ENCODE assay signal across 12 mouse cellular contexts in the genomic region with DNA sequence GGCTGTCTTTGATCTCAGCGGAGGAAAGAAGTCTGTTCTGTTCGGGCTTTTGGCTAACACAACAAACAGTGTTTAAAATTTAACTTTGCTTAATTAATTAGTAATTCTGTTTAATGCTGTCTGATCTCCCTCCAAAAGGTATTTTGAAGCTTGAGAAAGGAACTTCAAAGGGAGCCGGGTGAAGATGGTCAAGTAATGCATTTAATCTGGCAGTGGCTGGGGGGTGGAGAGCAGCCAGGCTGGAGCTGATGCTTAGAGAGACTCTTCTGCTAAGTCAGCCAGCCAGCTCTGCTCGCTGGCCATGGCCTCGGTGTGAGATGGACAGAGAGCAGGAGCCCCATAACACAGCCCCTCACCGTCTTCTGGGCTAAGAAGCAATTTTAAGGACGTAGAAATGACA. TPM values are rescaled to one million over a fixed set of nuclear protein-coding genes. Genes with fewer than 3 reads are reported as not detected.
DNase-seq lines count a peak whose midpoint lies in the region; ATAC-seq lines count a peak whose summit lies in the region.
"Had no signal": no experiment of that assay in that cellular context is flagged by ENCODE, and none has a peak within 500 bp of the region (broad histone marks: within the 10 kb centered on the region; RNA-seq: fewer than 3 reads in every experiment).

No protein-coding gene starts in this region.

- no peak overlapping the region for H3K4me3 ChIP-seq in hindbrain, embryonic 12.5 days
- no peak overlapping the region for H3K4me3 ChIP-seq in hindbrain, embryonic 14.5 days (replicated peaks; ENCODE audit: low read length)
- H3K4me3 ChIP-seq: midbrain, embryonic 12.5 days had no signal

- H3K4me2 ChIP-seq in hindbrain, embryonic 12.5 days (replicated peaks), result no peak overlapping the region
- no peak overlapping the region for H3K4me2 ChIP-seq in hindbrain, embryonic 14.5 days (replicated peaks)
- H3K4me2 ChIP-seq: heart, embryonic 11.5 days; midbrain, embryonic 12.5 days had no signal

- no peak for ATAC-seq in hindbrain, embryonic 12.5 days (ENCODE audit: low FRiP score)
- ATAC-seq in hindbrain, embryonic 14.5 days (ENCODE audit: low FRiP score), result no peak
- no peak for ATAC-seq in megakaryocyte progenitor cell, adult 5-6 weeks (replicated peaks; ENCODE audit: poor library complexity)

- no peaks in the 10 kb centered on the region for H3K27me3 ChIP-seq in hindbrain, embryonic 12.5 days
- H3K27me3 ChIP-seq in hindbrain, embryonic 14.5 days (ENCODE audit: control insufficient read depth, insufficient read depth, low read length), result no peaks in the 10 kb centered on the region
- H3K27me3 ChIP-seq: midbrain, embryonic 12.5 days had no signal

- H3K4me1 ChIP-seq in hindbrain, embryonic 12.5 days, result peaks cover 27% of the 10 kb centered on the region
- H3K4me1 ChIP-seq in hindbrain, embryonic 14.5 days (replicated peaks; ENCODE audit: control insufficient read depth, insufficient read depth, low read length), result peaks cover 26% of the 10 kb centered on the region; the same call in 1 of the 2 replicates

- H3K36me3 ChIP-seq in hindbrain, embryonic 12.5 days, result peaks cover 13% of the 10 kb centered on the region
- H3K36me3 ChIP-seq in hindbrain, embryonic 14.5 days (replicated peaks; ENCODE audit: control insufficient read depth, insufficient read depth), result no peaks in the 10 kb centered on the region

- H3K27ac ChIP-seq in hindbrain, embryonic 12.5 days, result 0 out of 2 replicates have a peak overlapping the region, but pooled peaks have one; percentile 4
- no peak overlapping the region for H3K27ac ChIP-seq in hindbrain, embryonic 14.5 days

- DNase-seq in hindbrain, embryonic 14.5 days (ENCODE audit: low spot score), result no peak
- DNase-seq in urinary bladder, postnatal 14 days (ENCODE audit: low spot score), result peak; percentile 33
- DNase-seq in urinary bladder, postnatal 10 days (ENCODE audit: low spot score), result no peak
- DNase-seq in kidney, postnatal 14 days, result peak; percentile 64
- no peak for DNase-seq in cerebellum, postnatal 14 days
- no peak for DNase-seq in urinary bladder, postnatal 25 days (ENCODE audit: low spot score)
- DNase-seq: adrenal gland, postnatal 36 days; liver had no signal

- WGBS in hindbrain, embryonic 12.5 days, result 45% methylated on average over 7 of the region's 7 CpGs
- WGBS in hindbrain, embryonic 14.5 days, result 44% methylated on average over 7 of the region's 7 CpGs

- H3K9me3 ChIP-seq in hindbrain, embryonic 12.5 days (replicated peaks), result no peaks in the 10 kb centered on the region
- H3K9me3 ChIP-seq in hindbrain, embryonic 14.5 days (ENCODE audit: control insufficient read depth, low read length), result no peaks in the 10 kb centered on the region
- H3K9me3 ChIP-seq: midbrain, embryonic 12.5 days had no signal

- no peak overlapping the region for H3K9ac ChIP-seq in hindbrain, embryonic 12.5 days
- H3K9ac ChIP-seq in hindbrain, embryonic 14.5 days, result no peak overlapping the region
- H3K9ac ChIP-seq: midbrain, embryonic 12.5 days had no signal

RNA-seq across cellular contexts. Expression of gene Snx20, which starts 56.7 kb away (rescaled TPM):
- polyA plus RNA-seq in hindbrain, embryonic 12.5 days (2016; fragmentation: Nextera tagmentation; extraction: Ambion mirVana), result 1.5 and 1.7 TPM in 2 replicates
- 1.4 and 1.7 TPM in 2 replicates for polyA plus RNA-seq in hindbrain, embryonic 14.5 days (2014; fragmentation: Nextera tagmentation; extraction: Ambion mirVana)
- 14.2 and 17.2 TPM in 2 replicates for total RNA-seq in megakaryocyte progenitor cell, adult 5-6 weeks (2015)
- total RNA-seq in megakaryocyte progenitor cell, adult 5-6 weeks (2017), result 12.5 and 18.7 TPM in 2 replicates

RNA-seq across cellular contexts. Expression of gene Nkd1, which starts 58.1 kb away (rescaled TPM):
- polyA plus RNA-seq in hindbrain, embryonic 12.5 days (2016; fragmentation: Nextera tagmentation; extraction: Ambion mirVana), result 106 and 111 TPM in 2 replicates
- polyA plus RNA-seq in hindbrain, embryonic 14.5 days (2014; fragmentation: Nextera tagmentation; extraction: Ambion mirVana), result 45.3 and 57.6 TPM in 2 replicates
- total RNA-seq in megakaryocyte progenitor cell, adult 5-6 weeks (2015), result not detected in 2 replicates
- 0.17 and 0.54 TPM in 2 replicates for total RNA-seq in megakaryocyte progenitor cell, adult 5-6 weeks (2017)

Comparison
In these comparisons a context has a peak if more than half of its experiments do, and no peak if none do; other contexts are left out.
1. DNase-seq: peak in urinary bladder, postnatal 14 days (single experiment) and kidney, postnatal 14 days (single experiment); none in hindbrain, embryonic 14.5 days (single experiment), urinary bladder, postnatal 10 days (single experiment), cerebellum, postnatal 14 days (0 of 2) and urinary bladder, postnatal 25 days (single experiment).